In genomic region chr7:130597546-130597945, GRCm38 (mm10) we compare ENCODE assay signal across 18 mouse cellular contexts. TPM values are rescaled to one million over a fixed set of nuclear protein-coding genes. Genes with fewer than 3 reads are reported as not detected.
DNase-seq lines count a peak whose midpoint lies in the region; ATAC-seq lines count a peak whose summit lies in the region.
"Had no signal": no experiment of that assay in that cellular context is flagged by ENCODE, and none has a peak within 500 bp of the region (broad histone marks: within the 10 kb centered on the region; RNA-seq: fewer than 3 reads in every experiment).

No protein-coding gene starts in this region.

- WGBS in heart, embryonic 13.5 days, result 46% methylated on average over 6 of the region's 6 CpGs
- WGBS in hindbrain, embryonic 16.5 days, result 44% methylated on average over 6 of the region's 6 CpGs
- 34% methylated on average over 6 of the region's 6 CpGs for WGBS in midbrain, embryonic 16.5 days

- peaks cover 6% of the 10 kb centered on the region; the same call in 1 of the 2 replicates for H3K4me1 ChIP-seq in heart, embryonic 13.5 days
- no peaks in the 10 kb centered on the region for H3K4me1 ChIP-seq in hindbrain, embryonic 16.5 days (ENCODE audit: control insufficient read depth, insufficient read depth, low read depth, low read length)
- peaks cover 15% of the 10 kb centered on the region; the same call in 1 of the 2 replicates for H3K4me1 ChIP-seq in midbrain, embryonic 16.5 days (ENCODE audit: control insufficient read depth, insufficient read depth, low read length)
- H3K4me1 ChIP-seq: megakaryocyte, embryonic 14.5 days had no signal

- H3K9ac ChIP-seq in heart, embryonic 13.5 days, result 0 out of 2 replicates have a peak overlapping the region, but pooled peaks have one; percentile 8
- no peak overlapping the region for H3K9ac ChIP-seq in hindbrain, embryonic 16.5 days (ENCODE audit: low read depth, low read length)
- no peak overlapping the region for H3K9ac ChIP-seq in midbrain, embryonic 16.5 days (ENCODE audit: low read depth, low read length)
- H3K9ac ChIP-seq: embryonic facial prominence, embryonic 13.5 days; intestine, embryonic 15.5 days; liver, postnatal 0 days had no signal

- H3K4me2 ChIP-seq in heart, embryonic 13.5 days, result no peak overlapping the region
- H3K4me2 ChIP-seq in hindbrain, embryonic 16.5 days (ENCODE audit: low read length), result no peak overlapping the region
- H3K4me2 ChIP-seq in midbrain, embryonic 16.5 days (ENCODE audit: low read length), result no peak overlapping the region
- H3K4me2 ChIP-seq: embryonic facial prominence, embryonic 13.5 days; intestine, embryonic 15.5 days had no signal

- no peaks in the 10 kb centered on the region for H3K27me3 ChIP-seq in heart, embryonic 13.5 days (replicated peaks)
- H3K27me3 ChIP-seq in hindbrain, embryonic 16.5 days (replicated peaks; ENCODE audit: control insufficient read depth, insufficient read depth, low read length), result no peaks in the 10 kb centered on the region
- H3K27me3 ChIP-seq in midbrain, embryonic 16.5 days (ENCODE audit: control insufficient read depth, insufficient read depth, low read depth, low read length), result no peaks in the 10 kb centered on the region
- H3K27me3 ChIP-seq: embryonic facial prominence, embryonic 13.5 days; intestine, embryonic 15.5 days had no signal

- no peak overlapping the region for H3K4me3 ChIP-seq in heart, embryonic 13.5 days
- no peak overlapping the region for H3K4me3 ChIP-seq in hindbrain, embryonic 16.5 days (ENCODE audit: low read length)
- no peak overlapping the region for H3K4me3 ChIP-seq in midbrain, embryonic 16.5 days (ENCODE audit: low read depth, low read length)
- H3K4me3 ChIP-seq: embryonic facial prominence, embryonic 13.5 days; intestine, embryonic 15.5 days; megakaryocyte, embryonic 14.5 days had no signal

- H3K27ac ChIP-seq in heart, embryonic 13.5 days (replicated peaks), result no peak overlapping the region
- H3K27ac ChIP-seq in hindbrain, embryonic 16.5 days (ENCODE audit: low read depth, low read length), result 0 out of 2 replicates have a peak overlapping the region, but pooled peaks have one; percentile 9
- peak overlapping the region; percentile 47; the same call in 1 of the 2 replicates for H3K27ac ChIP-seq in midbrain, embryonic 16.5 days (ENCODE audit: low read length)
- H3K27ac ChIP-seq: embryonic facial prominence, embryonic 13.5 days; intestine, embryonic 15.5 days had no signal

- ATAC-seq in heart, embryonic 13.5 days (ENCODE audit: extremely low read depth, insufficient number of reproducible peaks, low FRiP score, low TSS enrichment), result no peak
- ATAC-seq in hindbrain, embryonic 16.5 days, result no peak
- ATAC-seq in midbrain, embryonic 16.5 days, result no peak
- ATAC-seq: intestine, embryonic 15.5 days; liver, postnatal 0 days had no signal

- H3K9me3 ChIP-seq in heart, embryonic 13.5 days, result no peaks in the 10 kb centered on the region
- H3K9me3 ChIP-seq in hindbrain, embryonic 16.5 days (ENCODE audit: control insufficient read depth, low read length), result no peaks in the 10 kb centered on the region
- H3K9me3 ChIP-seq in midbrain, embryonic 16.5 days (replicated peaks; ENCODE audit: control insufficient read depth, low read length, poor library complexity, severe bottlenecking), result no peaks in the 10 kb centered on the region
- H3K9me3 ChIP-seq: embryonic facial prominence, embryonic 13.5 days; intestine, embryonic 15.5 days; megakaryocyte, embryonic 14.5 days had no signal

- DNase-seq in cerebellum, postnatal 14 days, result peak; percentile 28 to 34
- no peak for DNase-seq in cerebellum, postnatal 25 days
- DNase-seq in heart, adult 18-20 months, result no peak
- no peak for DNase-seq in right cerebral cortex, adult 2 months (ENCODE audit: low spot score in 2 of 2)
- no peak for DNase-seq in c-Kit-positive CD71-positive TER-119-positive erythroid progenitor cells, embryonic 14.5 days (ENCODE audit: low spot score)
- DNase-seq: adrenal gland, adult 8-10 months; cerebellum, adult 11-12 months; heart, postnatal 14 days; liver; liver, postnatal 0 days; lung, postnatal 14 days; right cerebral cortex, postnatal 14 days had no signal

- no peaks in the 10 kb centered on the region for H3K36me3 ChIP-seq in heart, embryonic 13.5 days
- H3K36me3 ChIP-seq in hindbrain, embryonic 16.5 days (ENCODE audit: control insufficient read depth, insufficient read depth, low read length), result no peaks in the 10 kb centered on the region
- no peaks in the 10 kb centered on the region for H3K36me3 ChIP-seq in midbrain, embryonic 16.5 days (ENCODE audit: control insufficient read depth, insufficient read depth, low read length)
- H3K36me3 ChIP-seq: embryonic facial prominence, embryonic 13.5 days; intestine, embryonic 15.5 days had no signal

RNA-seq across cellular contexts. Expression of gene Tacc2, which starts 20.3 kb away (rescaled TPM):
- polyA plus RNA-seq in heart, embryonic 13.5 days (2015; fragmentation: Nextera tagmentation; extraction: Ambion mirVana), result 40.6 and 42.5 TPM in 2 replicates
- 100 to 1,000 TPM; 317 to 395 TPM for total RNA-seq in heart, adult 18-20 months (2021)
- polyA plus RNA-seq in hindbrain, embryonic 16.5 days (2015; fragmentation: Nextera tagmentation; extraction: Ambion mirVana), result 49.7 and 57.8 TPM in 2 replicates
- polyA plus RNA-seq in midbrain, embryonic 16.5 days (2015; fragmentation: Nextera tagmentation; extraction: Ambion mirVana), result 61.1 and 66.3 TPM in 2 replicates

RNA-seq across cellular contexts. Expression of gene Nsmce4a, which starts 24.6 kb away (rescaled TPM):
- polyA plus RNA-seq in heart, embryonic 13.5 days (2015; fragmentation: Nextera tagmentation; extraction: Ambion mirVana), result 124 and 134 TPM in 2 replicates
- 10 to 100 TPM; 39.3 to 44.3 TPM for total RNA-seq in heart, adult 18-20 months (2021)
- 72.9 and 75.7 TPM in 2 replicates for polyA plus RNA-seq in hindbrain, embryonic 16.5 days (2015; fragmentation: Nextera tagmentation; extraction: Ambion mirVana)
- polyA plus RNA-seq in midbrain, embryonic 16.5 days (2015; fragmentation: Nextera tagmentation; extraction: Ambion mirVana), result 70.3 and 73.2 TPM in 2 replicates

Comparison
In these comparisons a context has a peak if more than half of its experiments do, and no peak if none do; other contexts are left out.
1. DNase-seq: peak in cerebellum, postnatal 14 days (2 of 2); none in cerebellum, postnatal 25 days (0 of 2), heart, adult 18-20 months (0 of 2), right cerebral cortex, adult 2 months (0 of 2) and c-Kit-positive CD71-positive TER-119-positive erythroid progenitor cells, embryonic 14.5 days (single experiment).